Mouse (Mus musculus): ENCODE data around the gene Btbd17. TPM values are rescaled to one million over a fixed set of nuclear protein-coding genes. Genes with fewer than 3 reads are reported as not detected.

Gene Btbd17
- polyA plus RNA-seq, 1 experiment, result 0.54 TPM

DNA sequence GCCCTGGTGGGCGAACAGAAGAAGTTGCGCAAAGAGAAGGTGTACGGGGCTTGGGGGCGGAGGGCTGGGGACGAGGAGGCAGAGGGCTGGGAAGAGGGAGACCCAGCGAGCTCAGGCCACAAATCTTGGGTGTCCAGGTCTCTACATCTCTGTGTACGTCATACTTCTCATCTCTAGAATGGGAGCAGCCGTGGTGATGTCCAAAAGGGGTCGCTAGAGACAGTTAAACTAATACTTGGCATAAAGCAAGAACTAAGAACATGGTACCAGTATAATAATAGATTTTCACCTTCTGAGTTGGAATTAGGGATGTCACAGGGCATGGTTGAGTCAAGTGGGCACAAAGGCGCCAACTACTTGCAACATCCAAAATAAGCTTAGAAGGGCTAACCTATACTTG lies 9.9 kb downstream of the Btbd17 start:
- 48% methylated on average over 10 of the region's 10 CpGs for WGBS
- H3K4me3 ChIP-seq (replicated peaks; ENCODE audit: extremely low read depth, low read depth, low read length), result no peak overlapping the region
- no peak for TF ChIP-seq POLR2A (IDR thresholded peaks at IDR 0.05; ENCODE audit: borderline replicate concordance, extremely low read depth, low read depth, low read length)
- TF ChIP-seq CTCF (IDR thresholded peaks at IDR 0.05; ENCODE audit: insufficient read depth, low read length), result no peak
- DNase-seq, result no peak
- H3K4me1 ChIP-seq (ENCODE audit: control insufficient read depth, insufficient read depth, low read length), result 0 out of 2 replicates have a peak, but pooled peaks cover 3% of the 10 kb centered on the region

DNA sequence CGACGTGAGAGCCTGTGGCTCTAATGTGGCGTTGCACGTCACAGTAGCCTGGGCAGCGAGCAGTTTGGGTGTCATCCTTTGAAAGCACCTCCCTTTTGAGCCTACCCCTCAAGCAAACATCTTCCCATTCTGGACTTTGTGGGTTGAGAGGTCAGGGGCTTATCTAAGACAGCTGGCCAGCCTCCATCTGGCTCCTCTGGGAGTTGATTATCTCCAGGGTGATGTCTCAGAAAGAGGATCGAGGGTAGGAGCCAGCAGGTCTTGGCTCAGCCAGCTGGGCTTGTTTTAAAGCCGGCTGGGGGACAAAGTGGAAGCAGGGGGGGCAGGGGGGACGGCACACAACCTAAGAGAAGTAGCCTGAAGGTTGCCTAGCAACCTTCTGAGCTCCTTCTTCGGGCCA lies 15.7 kb downstream of the Btbd17 start:
- H3K4me1 ChIP-seq (ENCODE audit: control insufficient read depth, insufficient read depth, low read length), result no peaks in the 10 kb centered on the region
- 28% methylated on average over 9 of the region's 9 CpGs for WGBS
- H3K4me3 ChIP-seq (replicated peaks; ENCODE audit: extremely low read depth, low read depth, low read length), result no peak overlapping the region
- TF ChIP-seq CTCF (IDR thresholded peaks at IDR 0.05; ENCODE audit: insufficient read depth, low read length), result no peak
- TF ChIP-seq POLR2A (IDR thresholded peaks at IDR 0.05; ENCODE audit: borderline replicate concordance, extremely low read depth, low read depth, low read length), result no peak
- DNase-seq, result no peak

DNA sequence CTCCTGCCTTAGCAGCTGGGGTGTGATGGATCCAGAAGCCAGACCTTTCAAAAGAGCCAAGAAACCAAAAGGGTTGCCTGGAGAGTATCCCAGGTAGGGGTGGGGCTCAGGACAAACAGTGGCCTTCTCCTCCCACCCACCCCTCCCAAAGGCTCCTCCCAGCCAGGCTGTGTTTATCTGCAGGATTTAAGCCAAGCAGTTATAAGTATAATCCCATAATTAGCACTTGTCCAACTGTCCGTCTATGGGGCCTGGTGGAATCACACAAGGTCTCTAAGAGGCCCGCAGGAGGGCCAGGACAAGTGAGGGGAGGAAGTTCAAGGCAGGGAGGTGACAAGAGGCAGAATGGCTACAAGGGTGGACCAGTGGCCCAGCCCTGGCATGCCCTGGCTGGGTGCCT lies 23.8 kb downstream of the Btbd17 start:
- no peak for TF ChIP-seq POLR2A (IDR thresholded peaks at IDR 0.05; ENCODE audit: borderline replicate concordance, extremely low read depth, low read depth, low read length)
- no peak for TF ChIP-seq CTCF (IDR thresholded peaks at IDR 0.05; ENCODE audit: insufficient read depth, low read length)
- 65% methylated on average over 2 of the region's 2 CpGs for WGBS
- DNase-seq, result no peak
- Histone ChIP-seq H3K4me1 (ENCODE audit: control insufficient read depth, insufficient read depth, low read length) (no peaks in the 10 kb centered on the region), H3K4me3 (replicated peaks; ENCODE audit: extremely low read depth, low read depth, low read length) (no peak overlapping the region)

DNA sequence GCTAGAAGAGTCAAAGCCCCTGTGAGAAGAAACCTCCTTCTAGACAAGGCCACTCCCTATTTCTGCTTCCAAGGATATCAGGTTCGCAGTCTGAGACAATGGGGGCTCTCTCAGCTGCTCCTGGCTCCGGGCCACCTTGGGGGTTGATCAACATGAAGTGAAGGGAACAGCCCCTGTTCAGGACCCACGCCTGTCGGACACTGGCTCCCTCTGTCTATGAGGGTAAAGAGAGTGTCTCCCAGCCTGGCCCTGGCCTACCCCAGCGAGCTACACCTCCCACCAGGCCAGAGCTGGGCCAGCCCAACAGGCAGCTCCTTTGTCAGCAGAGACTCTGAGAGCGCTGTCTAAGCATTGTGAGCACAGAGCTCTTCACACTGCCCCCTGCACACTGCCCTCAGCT lies 25.8 kb downstream of the Btbd17 start:
- DNase-seq, result no peak
- TF ChIP-seq CTCF (IDR thresholded peaks at IDR 0.05; ENCODE audit: insufficient read depth, low read length) (no peak), POLR2A (IDR thresholded peaks at IDR 0.05; ENCODE audit: borderline replicate concordance, extremely low read depth, low read depth, low read length) (no peak)
- 54% methylated on average over 6 of the region's 6 CpGs for WGBS
- Histone ChIP-seq H3K4me1 (ENCODE audit: control insufficient read depth, insufficient read depth, low read length) (peaks cover 4% of the 10 kb centered on the region; the same call in 1 of the 2 replicates), H3K4me3 (replicated peaks; ENCODE audit: extremely low read depth, low read depth, low read length) (no peak overlapping the region)

DNA sequence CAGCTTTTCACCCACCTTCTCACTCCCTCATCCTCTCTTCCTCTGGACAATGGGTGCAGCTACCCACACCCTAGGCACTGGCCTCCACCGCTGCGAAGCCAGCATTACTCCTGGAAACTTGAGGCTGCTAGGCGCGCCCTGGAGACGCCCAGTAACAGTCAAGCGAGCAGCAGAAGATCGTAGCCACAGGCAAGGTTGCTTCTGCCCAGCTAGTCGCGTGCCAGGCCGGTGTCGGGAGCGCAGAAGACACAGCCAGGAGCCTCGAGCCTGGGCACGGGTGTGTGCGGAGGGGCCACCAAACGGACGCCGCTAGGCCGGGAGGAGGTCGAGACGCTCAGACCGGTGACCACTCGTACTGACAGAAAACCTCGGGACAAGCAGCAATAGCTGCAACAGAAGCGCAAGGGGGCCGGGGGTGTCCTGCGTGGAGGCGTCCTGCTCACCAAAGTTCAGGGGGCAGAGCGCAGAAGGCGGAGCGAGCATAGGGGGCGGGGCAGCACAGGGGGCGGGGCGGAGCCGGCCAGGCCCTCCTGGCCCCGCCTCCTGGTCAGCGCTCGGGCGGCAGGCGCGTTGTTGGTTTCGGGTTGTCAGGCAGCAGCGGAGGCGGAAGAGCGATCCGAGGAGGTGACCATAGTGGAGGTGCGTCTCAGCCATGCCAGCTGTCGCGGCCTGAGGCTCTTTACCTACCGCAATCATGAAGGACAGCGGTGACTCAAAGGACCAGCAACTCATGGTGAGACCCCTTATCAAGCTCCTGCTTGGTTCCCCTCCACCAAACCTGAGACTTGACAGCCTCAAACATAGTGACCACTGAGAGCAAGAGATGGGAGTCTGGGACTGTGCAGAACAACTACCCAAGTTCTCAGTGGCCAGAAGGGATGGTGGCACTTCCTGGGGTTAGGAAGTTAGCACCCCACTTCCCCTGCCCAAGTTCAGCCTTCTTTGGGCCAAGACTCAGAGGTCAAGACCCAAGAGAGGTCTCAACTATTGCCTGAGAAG lies 30.6 kb downstream of the Btbd17 start, which contains the start of gene Kif19a:
Kif19a (plus strand) TSS at position 569 of the 999 bp plus-strand sequence.
- Histone ChIP-seq H3K4me1 (ENCODE audit: control insufficient read depth, insufficient read depth, low read length) (peaks cover 6% of the 10 kb centered on the region; the same call in 1 of the 2 replicates), H3K4me3 (replicated peaks; ENCODE audit: extremely low read depth, low read depth, low read length) (peak within 1 kb of the TSS; percentile 62)
- TF ChIP-seq POLR2A (IDR thresholded peaks at IDR 0.05; ENCODE audit: borderline replicate concordance, extremely low read depth, low read depth, low read length) (peak; percentile 39; the same call in 1 of the 2 replicates), CTCF (IDR thresholded peaks at IDR 0.05; ENCODE audit: insufficient read depth, low read length) (no peak)
- 4% methylated on average over 51 of the region's 51 CpGs for WGBS
- peak; percentile 46 for DNase-seq

DNA sequence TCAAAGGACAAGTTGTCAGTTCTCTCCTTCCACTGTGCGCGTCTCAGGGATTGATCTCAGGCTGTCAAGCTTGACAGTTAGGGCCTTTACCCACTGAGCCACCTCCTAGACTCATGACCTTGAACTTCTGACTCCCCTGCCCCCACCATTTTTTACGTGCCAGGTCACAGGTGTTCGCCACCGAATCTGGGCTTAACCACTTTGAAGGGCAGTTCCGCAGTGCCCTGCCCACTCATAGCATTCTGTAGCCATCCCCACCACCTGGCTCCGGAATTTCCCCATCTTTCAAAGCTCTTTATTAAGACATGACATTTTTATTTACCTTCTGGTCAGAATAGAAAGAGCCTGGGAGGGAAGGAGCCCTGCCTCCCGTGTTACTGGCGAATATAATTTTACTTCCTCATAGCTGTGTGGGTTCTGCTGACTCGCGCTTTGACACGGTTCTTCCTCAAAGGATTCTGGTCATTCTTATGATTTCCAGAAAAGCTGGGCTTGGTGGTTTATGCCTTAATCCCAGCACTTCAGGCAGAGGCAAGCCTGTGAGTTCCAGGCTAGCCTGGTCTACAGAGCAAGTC lies 48.1 kb downstream of the Btbd17 start:
- WGBS, result 58% methylated on average over 12 of the region's 12 CpGs
- DNase-seq, result no peak
- TF ChIP-seq CTCF (IDR thresholded peaks at IDR 0.05; ENCODE audit: insufficient read depth, low read length), result no peak
- TF ChIP-seq POLR2A (IDR thresholded peaks at IDR 0.05; ENCODE audit: borderline replicate concordance, extremely low read depth, low read depth, low read length), result no peak
- Histone ChIP-seq H3K4me3 (replicated peaks; ENCODE audit: extremely low read depth, low read depth, low read length) (no peak overlapping the region), H3K4me1 (ENCODE audit: control insufficient read depth, insufficient read depth, low read length) (no peaks in the 10 kb centered on the region)

DNA sequence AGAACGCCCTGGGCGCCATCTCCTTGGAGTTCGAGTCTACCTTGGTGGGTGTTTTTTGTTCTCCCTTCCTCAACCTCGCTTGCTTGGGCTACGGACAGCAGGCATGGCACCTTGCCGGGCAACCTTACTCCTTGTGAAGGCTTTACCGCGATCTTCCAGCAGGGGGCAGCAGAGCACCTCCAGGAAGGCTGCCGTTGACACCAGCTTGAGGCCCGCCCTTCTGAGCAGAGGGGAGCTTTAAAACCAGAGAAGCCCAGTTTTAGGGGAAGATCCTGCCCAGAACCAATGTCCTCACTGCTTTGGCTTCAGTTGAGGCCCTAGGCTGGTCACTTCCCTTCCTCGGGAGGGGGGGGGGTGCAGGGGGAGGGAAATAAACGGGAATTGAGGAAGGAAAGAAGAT lies 50.6 kb downstream of the Btbd17 start:
- WGBS, result 2% methylated on average over 12 of the region's 12 CpGs
- TF ChIP-seq CTCF (IDR thresholded peaks at IDR 0.05; ENCODE audit: insufficient read depth, low read length) (peak; percentile 91), POLR2A (IDR thresholded peaks at IDR 0.05; ENCODE audit: borderline replicate concordance, extremely low read depth, low read depth, low read length) (no peak)
- H3K4me1 ChIP-seq (ENCODE audit: control insufficient read depth, insufficient read depth, low read length), result no peaks in the 10 kb centered on the region
- DNase-seq, result peak; percentile 90
- H3K4me3 ChIP-seq (replicated peaks; ENCODE audit: extremely low read depth, low read depth, low read length), result no peak overlapping the region

DNA sequence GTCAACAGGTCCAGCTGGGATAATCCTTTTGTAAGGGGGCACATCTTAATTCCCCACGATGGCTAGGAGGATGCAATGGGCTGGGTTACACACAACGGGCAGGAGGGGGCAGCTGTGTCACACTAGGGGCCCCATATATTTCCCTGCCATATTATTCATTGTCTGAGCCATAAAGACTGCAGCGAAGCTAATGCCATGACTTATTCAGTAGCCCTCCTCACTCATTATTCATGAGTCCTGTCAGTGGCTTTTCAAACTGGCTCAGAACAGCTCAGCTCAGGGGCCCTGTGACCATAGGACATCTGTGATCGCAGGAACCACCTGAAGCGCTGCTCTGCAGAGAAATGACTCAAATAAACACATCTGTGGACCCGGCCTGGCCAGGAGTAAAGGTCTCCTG lies 54.3 kb downstream of the Btbd17 start:
- no peak for DNase-seq
- Histone ChIP-seq H3K4me3 (replicated peaks; ENCODE audit: extremely low read depth, low read depth, low read length) (no peak overlapping the region), H3K4me1 (ENCODE audit: control insufficient read depth, insufficient read depth, low read length) (no peaks in the 10 kb centered on the region)
- WGBS, result 51% methylated on average over 6 of the region's 6 CpGs
- TF ChIP-seq CTCF (IDR thresholded peaks at IDR 0.05; ENCODE audit: insufficient read depth, low read length) (no peak), POLR2A (IDR thresholded peaks at IDR 0.05; ENCODE audit: borderline replicate concordance, extremely low read depth, low read depth, low read length) (no peak)

Other genes starting within 250 kb of the Btbd17 start
- 390 and 404 TPM in 2 replicates for gene Rpl38, start 127.4 kb downstream of the Btbd17 start, polyA plus RNA-seq (2012; rRNA removed)
- 19.0 and 20.8 TPM in 2 replicates for gene Ttyh2, start 120.5 kb downstream of the Btbd17 start, polyA plus RNA-seq (2012; rRNA removed)
- gene Dnaic2, start 68.5 kb downstream of the Btbd17 start, polyA plus RNA-seq (2012; rRNA removed), result 10.5 and 13.3 TPM in 2 replicates
- 8.9 and 9.2 TPM in 2 replicates for gene Kif19a, start 30.6 kb downstream of the Btbd17 start, polyA plus RNA-seq (2012; rRNA removed)
- not detected in 2 replicates for gene Gpr142, start 3.0 kb upstream of the Btbd17 start, polyA plus RNA-seq (2012; rRNA removed)
- 14.3 and 18.2 TPM in 2 replicates for gene Gprc5c, start 55.2 kb upstream of the Btbd17 start, polyA plus RNA-seq (2012; rRNA removed)
- gene Cd300a, start 94.1 kb upstream of the Btbd17 start, polyA plus RNA-seq (2012; rRNA removed), result 2.5 and 5.0 TPM in 2 replicates
- 2.4 and 5.4 TPM in 2 replicates for gene Cd300lb, start 138.4 kb upstream of the Btbd17 start, polyA plus RNA-seq (2012; rRNA removed)
- gene Cd300c, start 173.2 kb upstream of the Btbd17 start, polyA plus RNA-seq (2012; rRNA removed), result 0.68 and 1.2 TPM in 2 replicates
- 2.9 and 5.4 TPM in 2 replicates for gene Cd300ld, start 194.0 kb upstream of the Btbd17 start, polyA plus RNA-seq (2012; rRNA removed)
- gene Cd300c2, start 205.9 kb upstream of the Btbd17 start, polyA plus RNA-seq (2012; rRNA removed), result 15.5 and 24.6 TPM in 2 replicates
- 0.18 and 0.32 TPM in 2 replicates for gene Cd300ld2, start 220.2 kb upstream of the Btbd17 start, polyA plus RNA-seq (2012; rRNA removed)
- gene Cd300ld4, start 231.1 kb upstream of the Btbd17 start, polyA plus RNA-seq (2012; rRNA removed), result 0.43 and 0.77 TPM in 2 replicates
- gene Cd300ld5, start 241.8 kb upstream of the Btbd17 start, polyA plus RNA-seq (2012; rRNA removed), result 2.2 and 2.3 TPM in 2 replicates

Data from lung, adult 2 months (tissue).